Mouse (Mus musculus) bone marrow macrophage, adult 2 months (primary cell): ENCODE data around the gene Myl12a.

Experiments used
- CTCF ChIP-seq: IDR thresholded peaks from 2 replicates; pipeline ENCODE4 v1.5.1; 2012; ENCODE audit warnings: low read depth, mild to moderate bottlenecking, low read length, moderate library complexity
- POLR2A ChIP-seq: IDR thresholded peaks from 2 replicates; pipeline ENCODE4 v1.6.1; 2012; ENCODE audit warnings: mild to moderate bottlenecking, low read depth, low read length, borderline replicate concordance

GRCm38 (mm10) chr17:70999187-70999586 lies 3.5 kb downstream of the Myl12a start:
- no peak for TF ChIP-seq CTCF
- no peak for TF ChIP-seq POLR2A
